Mouse (Mus musculus) adrenal gland, adult 2 months (tissue): ENCODE results near the gene Slmap. TPM values are rescaled to one million over a fixed set of nuclear protein-coding genes. Genes with fewer than 3 reads are reported as not detected.
"Not testable (repeated sequence)": the region's sequence is repeated elsewhere in the genome, so short reads cannot be mapped to it uniquely, and the experiment has no call there.

ENCODE experiments used
- DNase-seq: peaks from one replicate; pipeline ENCODE4 v3.0.0; 2021
- polyA plus RNA-seq: library from polyadenylated mRNA; depleted of rRNA; stranded (reverse); fragments of >200 nt; gene quantifications from 2 replicates; pipeline ENCODE4 v1.2.3, GENCODE M21; 2012; rRNA removed
- total RNA-seq, 2 experiments: library from RNA; stranded (reverse); gene quantifications; 2 replicates each; pipeline ENCODE4 v1.2.3; 2021

Slmap gene
- total and polyA plus RNA-seq, 3 experiments: 54.4 to 90.0 (median 87.7) TPM

DNA sequence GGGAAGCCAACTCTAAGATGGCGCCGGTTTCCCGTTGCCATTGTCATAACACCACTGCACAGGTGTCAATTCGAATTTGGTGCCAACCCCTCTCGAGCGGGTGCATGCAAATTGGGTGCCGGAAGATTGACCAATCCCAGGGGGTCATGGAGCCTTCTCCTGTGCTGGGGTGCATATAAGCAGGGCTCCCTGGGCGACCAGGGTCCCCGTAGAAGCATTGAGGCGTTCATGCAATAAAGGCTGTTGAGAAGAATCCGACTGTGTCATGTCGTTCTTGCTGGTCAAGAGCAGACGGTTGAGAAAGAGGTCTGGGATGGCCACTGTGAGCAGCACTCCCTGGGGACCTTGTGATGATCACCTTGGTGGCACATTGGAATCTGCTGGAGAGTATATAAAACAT lies 142.9 kb downstream of the Slmap start:
- DNase-seq: no peak

DNA sequence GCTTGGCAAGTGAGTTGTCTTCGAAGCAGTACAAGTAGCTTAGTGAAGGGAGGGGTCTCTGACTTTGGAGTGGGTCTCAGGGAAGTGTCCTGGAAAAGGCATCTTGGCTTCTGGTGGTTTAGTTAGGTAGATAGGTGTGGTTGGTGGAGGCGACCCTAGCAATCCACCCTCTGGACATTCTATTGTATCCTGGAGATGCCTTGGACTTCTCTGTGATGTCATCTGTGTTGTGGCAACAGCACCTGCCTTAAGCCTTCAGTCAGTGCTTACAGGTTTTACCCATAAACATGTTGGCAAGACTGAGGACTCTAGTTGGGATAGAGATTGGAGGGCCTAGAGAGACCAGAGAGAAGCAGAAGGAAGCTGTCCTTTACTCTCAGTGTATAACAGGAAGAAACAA lies 145.8 kb downstream of the Slmap start:
- not testable (repeated sequence) for DNase-seq

DNA sequence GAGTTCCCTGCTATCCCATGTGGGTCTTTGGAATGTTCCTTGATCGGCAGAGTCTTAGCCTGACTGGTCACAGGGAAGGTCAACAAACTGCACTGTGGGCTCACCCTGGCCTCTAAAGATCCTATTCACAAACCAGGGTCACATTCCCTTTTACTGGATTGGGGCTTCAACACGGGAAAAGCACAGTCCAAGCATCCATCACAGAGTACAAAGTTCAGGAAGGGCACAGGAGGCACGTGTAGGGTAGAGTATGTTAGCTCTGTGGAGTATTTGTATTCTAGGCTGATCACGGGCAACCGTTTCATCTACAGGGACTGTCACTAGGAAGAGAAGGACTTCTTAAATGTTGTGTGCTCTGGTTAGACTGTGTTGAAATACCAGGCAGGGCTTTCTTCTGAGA lies 147.7 kb downstream of the Slmap start:
- not testable (repeated sequence) for DNase-seq

- peak; percentile 4 for DNase-seq
Observed at GRCm38 (mm10) chr14:26385659-26386058, 149.1 kb downstream of the Slmap start.

- peak; percentile 8 for DNase-seq
Observed at GRCm38 (mm10) chr14:26379071-26379470, 155.7 kb downstream of the Slmap start.

- peak; percentile 56 for DNase-seq
Observed at GRCm38 (mm10) chr14:26376652-26377051, 158.1 kb downstream of the Slmap start.

Other genes with a start within 250 kb of the Slmap start
- gene Dennd6a, start 38.9 kb upstream of the Slmap start, total RNA-seq: 10 to 100 TPM; 33.3 to 36.4 TPM
- 11.7 and 11.8 TPM in 2 replicates for gene Dennd6a, start 38.9 kb upstream of the Slmap start, polyA plus RNA-seq
- 100 to 1,000 TPM; 169 to 191 TPM for gene Arf4, start 103.1 kb upstream of the Slmap start, total RNA-seq
- 420 and 432 TPM in 2 replicates for gene Arf4, start 103.1 kb upstream of the Slmap start, polyA plus RNA-seq
- gene Pde12, start 135.0 kb upstream of the Slmap start, total RNA-seq: 10 to 100 TPM in 1 of 2 experiments, 1 to 10 TPM in 1; 9.1 to 11.4 TPM
- 7.1 and 7.5 TPM in 2 replicates for gene Pde12, start 135.0 kb upstream of the Slmap start, polyA plus RNA-seq
- gene Dnah12, start 158.3 kb upstream of the Slmap start, total RNA-seq: under 1 TPM; 0.03 to 0.06 TPM
- gene Dnah12, start 158.3 kb upstream of the Slmap start, polyA plus RNA-seq: not detected in 2 replicates